Mouse (Mus musculus): ENCODE measurements around the gene Gabrg2.

DNA sequence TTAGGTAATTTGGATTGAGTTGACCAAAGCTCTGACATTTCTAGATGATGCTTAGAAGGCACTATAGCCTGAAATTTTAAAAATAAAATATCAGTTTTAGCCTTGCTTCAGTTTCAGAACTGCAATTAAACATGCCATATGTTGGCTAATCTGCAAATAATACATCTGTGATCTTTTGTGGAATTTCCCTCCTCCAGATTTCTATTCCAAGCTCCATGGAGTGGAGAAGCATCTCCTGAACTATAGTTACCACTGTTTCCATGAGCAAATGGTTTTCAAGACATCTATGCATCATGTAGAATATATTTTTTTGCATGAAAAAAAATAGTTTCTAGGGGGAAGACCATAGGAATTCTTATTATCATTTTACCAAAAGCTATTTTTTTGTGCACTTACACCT is 47.5 kb upstream of the Gabrg2 start:
- no peak for TF ChIP-seq MAX (IDR thresholded peaks at IDR 0.05; ENCODE audit: low read depth)
- no peak for TF ChIP-seq POLR2A (IDR thresholded peaks at IDR 0.05; ENCODE audit: insufficient read length, low read depth)
- no peak for TF ChIP-seq CEBPB (IDR thresholded peaks at IDR 0.05; ENCODE audit: insufficient read depth, poor library complexity, severe bottlenecking)
- no peak for TF ChIP-seq REST (IDR thresholded peaks at IDR 0.05; ENCODE audit: insufficient read depth, insufficient read length)
- TF ChIP-seq USF1 (IDR thresholded peaks at IDR 0.05; ENCODE audit: low read depth) = no peak
- no peak for TF ChIP-seq POLR2AphosphoS2 (IDR thresholded peaks at IDR 0.05; ENCODE audit: insufficient read length, low read depth)
- no peak for TF ChIP-seq MYOD1 (IDR thresholded peaks at IDR 0.05; ENCODE audit: control insufficient read depth in 1 of 3, insufficient read length in 2 of 3, low read depth in 2 of 3)
- no peak for TF ChIP-seq MYOG (IDR thresholded peaks at IDR 0.05; ENCODE audit: control insufficient read depth in 1 of 3, insufficient read depth in 1 of 3, insufficient read length in 2 of 3, low read depth in 2 of 3)
- TF ChIP-seq SRF (IDR thresholded peaks at IDR 0.05; ENCODE audit: control insufficient read depth, insufficient read length, low read depth) = no peak
- TF ChIP-seq E2F4 (IDR thresholded peaks at IDR 0.05; ENCODE audit: insufficient read depth) = no peak
- no peak for TF ChIP-seq TCF12 (IDR thresholded peaks at IDR 0.05; ENCODE audit: insufficient read depth, poor library complexity, severe bottlenecking)
- no peak for TF ChIP-seq TCF3 (IDR thresholded peaks at IDR 0.05; ENCODE audit: insufficient read length, low read depth)
